Mouse (Mus musculus) neutrophil, adult 83 days (primary cell): ENCODE results near the gene Vmn1r159. TPM values are rescaled to one million over a fixed set of nuclear protein-coding genes. Genes with fewer than 3 reads are reported as not detected.

ENCODE experiments used
- total RNA-seq, 2 experiments: library from RNA; stranded (reverse); gene quantifications; one replicate each; pipeline ENCODE4 v1.2.4; 2023

Vmn1r159 gene
- total RNA-seq = not detected

DNA sequence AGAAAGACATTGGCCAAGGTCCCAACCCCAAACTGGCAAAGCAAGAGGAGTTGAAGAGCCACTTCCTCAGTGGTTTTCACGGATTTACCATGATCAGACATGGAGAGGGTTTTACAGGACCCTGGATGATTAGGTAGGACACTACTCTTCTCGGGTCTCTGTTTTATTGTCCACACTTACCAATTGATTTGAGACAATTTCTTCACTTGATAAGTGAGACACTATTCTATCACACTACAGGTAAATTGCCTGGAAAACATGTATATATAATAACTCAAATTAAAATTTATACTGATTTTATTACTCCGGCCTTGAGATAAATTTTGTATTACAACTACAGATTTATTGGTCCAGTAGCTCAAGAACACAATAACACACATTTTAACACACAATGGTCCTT is at the start of gene Vmn1r159:
TSS of gene Vmn1r159 (minus strand) at position 101 of the 400 bp plus-strand sequence.

DNA sequence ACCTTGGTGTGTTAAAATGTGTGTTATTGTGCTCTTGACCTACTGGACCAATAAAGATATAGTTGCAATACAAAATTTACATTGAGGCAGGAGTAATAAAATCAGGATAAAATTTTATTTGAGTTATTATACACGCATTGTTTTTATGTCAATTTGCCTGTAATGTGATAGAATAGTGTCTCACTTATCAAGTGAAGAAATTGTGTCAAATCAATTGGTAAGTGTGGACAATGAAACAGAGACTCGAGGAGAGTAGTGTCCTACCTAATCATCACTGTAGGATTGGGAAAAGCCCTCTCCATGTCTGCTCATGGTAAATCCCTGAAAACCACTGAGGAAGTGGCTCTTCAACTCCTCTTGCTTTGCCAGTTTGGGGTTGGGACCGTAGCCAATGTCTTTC is 27.5 kb upstream of the Vmn1r159 start, which contains the start of gene Vmn1r160:
TSS of gene Vmn1r160 (plus strand) at position 301 of the 400 bp plus-strand sequence.

Other genes with a start within 250 kb of the Vmn1r159 start
- not detected for gene Vmn1r155, start 185.6 kb downstream of the Vmn1r159 start, total RNA-seq
- gene Gm8693, start 151.3 kb downstream of the Vmn1r159 start, total RNA-seq = not detected
- gene Gm4567, start 123.9 kb downstream of the Vmn1r159 start, total RNA-seq = not detected
- not detected for gene Vmn1r157, start 81.9 kb downstream of the Vmn1r159 start, total RNA-seq
- not detected for gene Vmn1r158, start 52.8 kb downstream of the Vmn1r159 start, total RNA-seq
- gene Vmn1r160, start 27.6 kb upstream of the Vmn1r159 start, total RNA-seq = not detected
- not detected for gene Gm4214, start 141.1 kb upstream of the Vmn1r159 start, total RNA-seq
- gene Gm4216, start 176.3 kb upstream of the Vmn1r159 start, total RNA-seq = not detected
- gene Vmn1r163, start 211.9 kb upstream of the Vmn1r159 start, total RNA-seq = not detected
- not detected for gene Gm8720, start 223.9 kb upstream of the Vmn1r159 start, total RNA-seq